Mouse (Mus musculus) embryonic facial prominence, embryonic 15.5 days (tissue): Measurements from ENCODE around the gene Brinp1. TPM values are rescaled to one million over a fixed set of nuclear protein-coding genes. Genes with fewer than 3 reads are reported as not detected.

Source experiments
- ATAC-seq: fragments of 200-750 bp; cut with Nextera tagmentation; 2 replicates; pipeline ENCODE4 v1.8.0; 2017; ENCODE audit warnings: low read depth, moderate TSS enrichment; ENCODE audit not compliant: insufficient number of reproducible peaks, low FRiP score, low TSS enrichment
- H3K27ac ChIP-seq: fragments of 300-500 bp; sonication (generic); replicated peaks from 2 replicates; pipeline ENCODE4 v1.5.1; 2015; ENCODE audit warnings: mild to moderate bottlenecking, inconsistent platforms
- H3K27me3 ChIP-seq: fragments of 300-500 bp; sonication (generic); 2 replicates; pipeline ENCODE4 v1.6.1; 2015; ENCODE audit warnings: inconsistent platforms
- H3K36me3 ChIP-seq: fragments of 300-500 bp; sonication (generic); 2 replicates; pipeline ENCODE4 v1.6.1; 2015; ENCODE audit warnings: mild to moderate bottlenecking, inconsistent platforms
- H3K4me1 ChIP-seq: fragments of 300-500 bp; sonication (generic); 2 replicates; pipeline ENCODE4 v1.6.1; 2015; ENCODE audit warnings: inconsistent platforms
- H3K4me2 ChIP-seq: fragments of 300-500 bp; sonication (generic); replicated peaks from 2 replicates; pipeline ENCODE4 v1.6.1; 2015; ENCODE audit warnings: mild to moderate bottlenecking, inconsistent platforms
- H3K4me3 ChIP-seq: fragments of 300-500 bp; sonication (generic); replicated peaks from 2 replicates; pipeline ENCODE4 v1.5.1; 2015; ENCODE audit warnings: mild to moderate bottlenecking, inconsistent platforms
- H3K9ac ChIP-seq: fragments of 300-500 bp; sonication (generic); 2 replicates; pipeline ENCODE4 v1.6.1; 2015; ENCODE audit warnings: inconsistent platforms
- H3K9me3 ChIP-seq: fragments of 300-500 bp; sonication (generic); replicated peaks from 2 replicates; pipeline ENCODE4 v1.6.1; 2016; ENCODE audit warnings: inconsistent platforms
- WGBS: fragments of 180-500 bp; shearing (Covaris S2); methylation state at CpG from one replicate; pipeline ENCODE4 v1.1.7; 2015; 5-methylcytosine and 5-hydroxymethylcytosine counted together
- polyA plus RNA-seq: library from polyadenylated mRNA; unstranded; fragments of >200 nt; fragmentation: Nextera tagmentation; extraction: Ambion mirVana; gene quantifications from 2 replicates; pipeline ENCODE4 v1.2.1, GENCODE M21; 2015

The Brinp1 gene
- polyA plus RNA-seq, result 9.0 and 11.0 TPM in 2 replicates

DNA sequence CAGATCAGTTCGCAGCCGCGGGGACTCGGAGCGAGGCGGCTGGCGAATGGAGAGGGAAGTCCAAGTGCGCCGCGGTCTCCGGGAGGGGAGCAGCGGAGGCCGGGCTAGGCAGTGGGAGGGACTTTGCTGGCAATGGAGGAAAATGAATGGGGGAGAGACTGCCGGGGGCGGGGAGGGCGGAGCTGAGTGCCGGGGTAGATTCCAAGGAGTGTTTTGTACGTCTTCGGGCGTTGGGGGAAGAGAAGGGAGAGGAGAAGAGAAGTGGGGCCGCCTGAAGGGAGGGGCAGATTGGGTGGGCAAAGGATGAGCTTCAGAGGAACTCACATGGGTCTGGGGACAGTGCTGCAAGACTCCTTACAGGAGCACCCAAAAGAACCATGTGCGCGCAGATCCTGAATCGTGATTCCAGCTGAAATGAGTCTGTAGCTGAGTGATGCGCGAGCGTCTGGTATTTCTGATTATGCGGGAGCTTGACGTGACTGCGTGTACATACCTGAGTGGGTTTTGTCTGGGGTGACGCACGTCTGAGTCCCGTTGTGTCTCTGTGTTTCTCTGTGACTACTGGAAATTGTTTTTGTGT, at the start of gene Brinp1:
Brinp1 (minus strand) TSS at position 76 of the 580 bp plus-strand sequence.
- no peaks in the 10 kb centered on the region for H3K36me3 ChIP-seq
- H3K9ac ChIP-seq, result no peak within 1 kb of the TSS
- no peaks in the 10 kb centered on the region for H3K9me3 ChIP-seq
- no peak within 1 kb of the TSS for H3K27ac ChIP-seq
- 1% methylated on average over 31 of the region's 33 CpGs for WGBS
- peak within 1 kb of the TSS; percentile 72 for H3K4me2 ChIP-seq
- ATAC-seq, result peak; percentile 90
- H3K4me1 ChIP-seq, result peaks cover 17% of the 10 kb centered on the region
- peak within 1 kb of the TSS; percentile 52 for H3K4me3 ChIP-seq
- peaks cover 16% of the 10 kb centered on the region for H3K27me3 ChIP-seq

DNA sequence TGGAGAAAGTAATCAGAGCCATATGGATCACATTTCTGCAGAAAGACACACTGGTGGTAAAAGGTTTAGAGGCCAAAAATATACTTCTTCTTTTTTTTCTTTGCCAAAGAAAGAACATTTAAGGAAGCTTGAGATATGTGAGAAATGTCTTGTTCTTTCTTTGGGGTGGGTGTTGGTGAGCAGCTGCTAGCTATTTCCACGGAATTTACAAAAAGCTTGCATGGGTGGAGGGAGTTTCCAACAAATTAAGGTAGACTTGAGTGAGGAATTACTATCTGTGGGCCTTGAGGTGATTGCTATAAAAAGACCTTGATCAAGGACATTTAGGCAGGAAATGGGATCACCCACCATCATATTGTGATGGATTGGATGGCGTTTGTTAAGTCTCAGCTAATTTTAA, 3.1 kb upstream of the Brinp1 start:
- ATAC-seq, result no peak
- Histone ChIP-seq H3K27ac (no peak overlapping the region), H3K4me3 (no peak overlapping the region), H3K4me2 (no peak overlapping the region), H3K27me3 (peaks cover 16% of the 10 kb centered on the region), H3K36me3 (no peaks in the 10 kb centered on the region), H3K9me3 (no peaks in the 10 kb centered on the region), H3K4me1 (peaks cover 17% of the 10 kb centered on the region), H3K9ac (no peak overlapping the region)
- 50% methylated on average over 2 of the region's 2 CpGs for WGBS

DNA sequence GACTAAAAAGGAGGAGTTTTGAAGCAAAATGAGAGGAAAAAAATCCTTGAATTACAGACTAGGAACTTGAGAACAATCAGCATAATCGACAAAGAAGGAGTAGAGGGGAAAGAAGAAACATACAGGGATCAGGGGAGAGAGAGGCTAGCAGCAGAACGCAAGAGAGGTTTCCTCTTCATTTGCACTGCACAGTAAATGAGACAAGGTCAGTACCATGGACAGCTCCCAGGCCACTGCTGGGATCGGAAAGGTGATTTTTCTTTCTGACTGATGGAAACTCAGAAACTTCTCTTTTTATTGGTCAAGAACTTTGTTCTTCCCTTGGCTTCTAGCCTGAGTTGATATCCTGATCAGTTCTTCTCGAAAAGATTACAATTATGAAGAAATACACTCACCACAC, 1.4 kb upstream of the Brinp1 start:
- H3K27me3 ChIP-seq, result peaks cover 16% of the 10 kb centered on the region
- no peak overlapping the region for H3K4me2 ChIP-seq
- H3K4me3 ChIP-seq, result no peak overlapping the region
- no peak overlapping the region for H3K27ac ChIP-seq
- H3K4me1 ChIP-seq, result peaks cover 17% of the 10 kb centered on the region
- H3K9me3 ChIP-seq, result no peaks in the 10 kb centered on the region
- WGBS, result 5% methylated on average over 4 of the region's 4 CpGs
- H3K36me3 ChIP-seq, result no peaks in the 10 kb centered on the region
- no peak overlapping the region for H3K9ac ChIP-seq
- no peak for ATAC-seq

DNA sequence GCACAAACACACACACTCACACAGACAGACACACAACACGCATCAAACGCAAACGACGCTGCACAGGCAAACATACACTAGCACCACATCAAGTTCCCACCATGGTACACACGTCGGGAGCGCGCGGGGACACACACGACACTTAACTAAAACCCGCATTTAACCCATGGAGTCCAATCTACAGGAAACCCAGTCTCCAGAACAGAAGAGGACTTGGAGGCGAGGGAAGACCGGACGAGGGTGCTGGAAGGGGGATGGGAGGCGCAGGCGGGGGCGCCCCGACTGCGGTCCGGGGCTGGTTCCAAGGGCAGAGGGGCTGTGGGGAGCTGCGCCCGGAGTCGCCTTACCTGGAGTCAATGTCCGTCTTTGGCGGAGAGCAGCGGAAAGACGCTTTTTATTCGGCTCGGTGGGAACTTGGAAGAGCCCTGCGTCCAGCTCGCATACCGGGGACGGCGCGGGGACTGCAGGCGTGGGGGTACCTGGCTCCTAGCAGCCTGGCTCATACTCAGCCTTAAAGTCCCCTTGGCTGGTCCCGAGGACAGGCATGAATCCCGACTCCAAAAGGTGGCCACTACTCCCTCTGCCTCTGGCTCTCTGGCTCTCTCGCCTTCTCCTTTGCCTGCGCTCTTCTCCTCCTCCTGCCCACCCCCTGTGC, 403 bp downstream of the Brinp1 start:
- WGBS, result under 1% methylated on average over 40 of the region's 40 CpGs
- no peaks in the 10 kb centered on the region for H3K36me3 ChIP-seq
- H3K9me3 ChIP-seq, result no peaks in the 10 kb centered on the region
- H3K4me3 ChIP-seq, result peak overlapping the region; percentile 52
- ATAC-seq, result 0 out of 2 replicates have a peak, but pooled peaks have one; percentile 36
- H3K4me1 ChIP-seq, result peaks cover 17% of the 10 kb centered on the region
- H3K27ac ChIP-seq, result no peak overlapping the region
- H3K9ac ChIP-seq, result no peak overlapping the region
- H3K27me3 ChIP-seq, result peaks cover 16% of the 10 kb centered on the region
- peak overlapping the region; percentile 72 for H3K4me2 ChIP-seq

DNA sequence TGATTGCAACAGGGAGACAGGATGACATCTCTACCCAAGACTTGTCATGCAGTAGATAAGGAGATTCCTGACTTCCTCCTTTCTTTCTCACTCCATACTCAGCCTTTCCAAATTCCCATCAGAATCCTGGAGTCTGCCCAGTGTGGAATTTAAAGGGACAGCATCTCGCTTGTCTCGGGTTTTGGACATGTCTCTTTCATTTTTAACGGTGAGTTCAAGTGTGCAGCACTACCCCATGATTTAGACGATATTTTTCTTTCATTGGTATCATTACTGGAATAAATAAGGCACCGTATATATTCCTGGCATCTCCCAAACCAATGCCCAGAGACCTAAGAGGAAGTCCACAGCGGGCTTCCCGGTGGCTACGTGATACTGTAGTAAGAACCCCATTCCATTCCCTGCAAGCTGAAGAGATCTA, 1.1 kb downstream of the Brinp1 start:
- 9% methylated on average over 8 of the region's 8 CpGs for WGBS

DNA sequence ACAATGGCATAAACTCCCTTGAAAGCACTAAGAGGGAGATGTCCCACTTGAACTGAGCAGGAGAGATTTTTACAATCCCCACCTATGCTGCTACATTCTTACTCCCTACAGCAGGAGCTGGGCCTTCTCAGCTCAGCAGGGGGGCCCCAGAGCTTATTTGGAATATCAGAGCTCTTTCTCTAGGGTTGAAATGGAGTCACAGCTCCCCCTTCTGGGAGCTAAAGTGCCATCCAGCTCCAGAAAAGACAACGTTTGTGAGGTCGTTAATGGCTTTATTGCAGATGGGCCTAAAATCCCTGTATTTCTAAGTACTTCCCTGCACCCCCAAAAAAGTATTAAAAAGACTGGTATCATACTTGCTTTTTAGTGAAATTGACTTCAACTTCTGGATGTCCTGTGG, 3.6 kb downstream of the Brinp1 start:
- Histone ChIP-seq H3K9me3 (no peaks in the 10 kb centered on the region), H3K4me1 (peaks cover 17% of the 10 kb centered on the region), H3K4me2 (no peak overlapping the region), H3K9ac (no peak overlapping the region), H3K4me3 (no peak overlapping the region), H3K27ac (no peak overlapping the region), H3K36me3 (no peaks in the 10 kb centered on the region), H3K27me3 (peaks cover 16% of the 10 kb centered on the region)
- ATAC-seq, result no peak
- WGBS, result 1% methylated on average over 2 of the region's 2 CpGs

More for the DNA sequence above, 1.1 kb downstream of the Brinp1 start:
- Histone ChIP-seq H3K9me3 (no peaks in the 10 kb centered on the region), H3K4me1 (peaks cover 17% of the 10 kb centered on the region), H3K27me3 (peaks cover 16% of the 10 kb centered on the region), H3K36me3 (no peaks in the 10 kb centered on the region), H3K27ac (no peak overlapping the region), H3K9ac (no peak overlapping the region), H3K4me3 (peak overlapping the region; percentile 52), H3K4me2 (peak overlapping the region; percentile 72)
- no peak for ATAC-seq

DNA sequence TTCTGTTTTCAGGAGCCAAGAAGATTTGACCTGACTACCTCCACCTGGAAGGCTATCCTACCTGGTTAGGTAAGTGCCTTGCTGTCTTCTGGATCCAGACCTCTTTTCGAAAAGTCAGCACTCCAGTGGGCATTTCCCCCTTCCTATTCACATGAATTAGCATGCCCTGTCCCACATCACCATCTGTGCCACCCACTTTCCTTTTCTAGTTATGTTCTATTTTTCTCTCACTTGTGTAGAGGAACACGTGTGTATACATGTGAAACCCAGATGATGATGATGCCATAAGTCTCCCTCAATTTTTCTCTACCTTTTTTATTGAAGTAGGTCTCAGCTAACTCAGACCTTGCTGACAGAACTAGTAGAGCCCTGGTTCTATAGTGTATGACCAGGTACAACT, 11.3 kb downstream of the Brinp1 start:
- ATAC-seq, result no peak
- no peak overlapping the region for H3K4me3 ChIP-seq
- no peaks in the 10 kb centered on the region for H3K27me3 ChIP-seq
- H3K9me3 ChIP-seq, result no peaks in the 10 kb centered on the region
- no peaks in the 10 kb centered on the region for H3K36me3 ChIP-seq
- H3K27ac ChIP-seq, result no peak overlapping the region
- no peak overlapping the region for H3K9ac ChIP-seq
- H3K4me2 ChIP-seq, result no peak overlapping the region
- no peaks in the 10 kb centered on the region for H3K4me1 ChIP-seq
- 79% methylated on average over 2 of the region's 2 CpGs for WGBS

DNA sequence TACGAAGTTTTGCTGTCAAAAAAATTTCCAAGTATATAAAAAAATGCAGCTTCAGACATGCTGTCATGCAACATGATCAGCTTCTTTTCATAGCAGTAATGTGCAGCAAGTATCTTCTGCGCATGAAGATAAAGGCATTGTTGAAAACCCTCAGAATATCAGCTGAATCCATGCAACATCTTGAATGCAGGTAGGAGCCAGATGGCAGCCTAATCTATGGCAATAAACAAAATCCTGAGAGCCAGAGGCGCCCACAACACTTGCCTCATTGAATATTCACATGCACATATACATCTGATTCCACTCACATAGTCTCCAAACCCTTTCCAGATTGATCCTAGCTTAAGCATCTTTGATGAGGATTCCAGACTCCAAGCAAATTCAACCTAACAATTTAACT, 24.2 kb downstream of the Brinp1 start:
- no peak for ATAC-seq
- no peaks in the 10 kb centered on the region for H3K36me3 ChIP-seq
- no peak overlapping the region for H3K9ac ChIP-seq
- no peak overlapping the region for H3K4me3 ChIP-seq
- H3K27me3 ChIP-seq, result no peaks in the 10 kb centered on the region
- 59% methylated on average over 3 of the region's 3 CpGs for WGBS
- H3K27ac ChIP-seq, result no peak overlapping the region
- H3K4me2 ChIP-seq, result no peak overlapping the region
- H3K9me3 ChIP-seq, result no peaks in the 10 kb centered on the region
- H3K4me1 ChIP-seq, result no peaks in the 10 kb centered on the region

DNA sequence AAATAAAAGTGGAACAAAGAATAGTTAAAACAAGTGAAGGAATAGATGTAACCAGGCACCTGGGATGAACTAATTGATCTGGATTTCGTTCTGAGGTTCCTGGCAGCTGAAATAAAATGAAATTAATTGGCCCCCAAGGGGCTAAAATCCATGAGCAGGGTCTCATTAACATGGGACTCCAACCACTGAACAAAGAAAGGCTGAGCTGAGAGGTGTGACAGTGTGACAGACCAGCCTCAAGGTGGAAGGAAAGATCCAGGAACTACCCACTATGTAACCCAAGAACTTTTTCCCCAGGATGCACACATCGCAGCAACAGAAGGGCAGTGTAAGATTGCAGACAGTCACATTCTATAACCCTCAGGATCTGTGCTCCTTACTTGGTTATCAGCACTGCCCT, 28.1 kb downstream of the Brinp1 start:
- ATAC-seq, result 0 out of 2 replicates have a peak, but pooled peaks have one; percentile 65
- Histone ChIP-seq H3K9ac (no peak overlapping the region), H3K36me3 (no peaks in the 10 kb centered on the region), H3K4me1 (no peaks in the 10 kb centered on the region), H3K4me3 (no peak overlapping the region), H3K9me3 (no peaks in the 10 kb centered on the region), H3K27me3 (no peaks in the 10 kb centered on the region), H3K4me2 (no peak overlapping the region), H3K27ac (no peak overlapping the region)
- 43% methylated on average over 2 of the region's 2 CpGs for WGBS

DNA sequence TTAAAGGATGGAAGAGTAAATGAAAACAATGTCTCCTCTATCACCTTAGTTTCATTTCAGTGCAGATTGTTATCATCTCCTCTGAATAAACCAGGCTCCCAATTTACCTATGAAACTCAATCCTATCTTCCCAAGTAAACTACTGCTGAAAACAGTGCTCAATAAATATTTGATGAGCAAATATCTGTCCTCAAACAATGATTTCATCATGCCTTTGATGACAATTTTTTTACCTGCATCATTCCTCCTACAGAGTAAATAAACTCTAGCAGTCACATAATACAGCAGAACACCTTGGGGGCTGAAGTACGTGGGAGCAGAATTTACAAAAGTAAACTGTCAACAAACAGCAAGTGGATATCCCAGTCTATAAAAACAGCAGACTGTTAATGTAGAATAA, 31.3 kb downstream of the Brinp1 start:
- 59% methylated on average over 1 of the region's 1 CpGs for WGBS
- no peak for ATAC-seq
- Histone ChIP-seq H3K4me3 (no peak overlapping the region), H3K27ac (no peak overlapping the region), H3K4me2 (no peak overlapping the region), H3K36me3 (no peaks in the 10 kb centered on the region), H3K4me1 (no peaks in the 10 kb centered on the region), H3K9ac (no peak overlapping the region), H3K9me3 (no peaks in the 10 kb centered on the region), H3K27me3 (no peaks in the 10 kb centered on the region)

DNA sequence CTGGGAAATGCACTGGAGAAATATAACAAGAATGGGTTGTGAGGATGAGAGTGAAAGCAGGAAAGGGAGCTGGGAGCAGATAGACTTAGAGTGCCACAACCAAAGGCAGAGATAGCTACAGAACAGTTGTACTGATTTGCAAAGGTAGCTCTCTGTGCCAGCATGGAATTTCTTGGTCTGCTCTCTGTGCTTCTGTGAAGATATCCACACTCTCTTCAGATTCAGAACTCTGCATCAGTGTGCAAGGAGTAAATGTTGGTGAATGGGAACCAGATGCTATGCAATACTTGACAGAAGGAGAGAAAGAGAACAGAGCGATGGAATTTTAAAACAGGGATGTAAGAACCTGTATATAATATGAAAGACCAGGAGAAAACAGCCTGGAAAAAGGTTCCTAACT, 31.7 kb downstream of the Brinp1 start:
- H3K4me3 ChIP-seq, result no peak overlapping the region
- 83% methylated on average over 1 of the region's 1 CpGs for whole genome bisulfite sequencing
- ATAC-seq, result no peak
- no peak overlapping the region for H3K4me2 ChIP-seq
- H3K4me1 ChIP-seq, result no peaks in the 10 kb centered on the region
- H3K9ac ChIP-seq, result no peak overlapping the region
- no peaks in the 10 kb centered on the region for H3K9me3 ChIP-seq
- no peaks in the 10 kb centered on the region for H3K36me3 ChIP-seq
- no peaks in the 10 kb centered on the region for H3K27me3 ChIP-seq
- no peak overlapping the region for H3K27ac ChIP-seq

DNA sequence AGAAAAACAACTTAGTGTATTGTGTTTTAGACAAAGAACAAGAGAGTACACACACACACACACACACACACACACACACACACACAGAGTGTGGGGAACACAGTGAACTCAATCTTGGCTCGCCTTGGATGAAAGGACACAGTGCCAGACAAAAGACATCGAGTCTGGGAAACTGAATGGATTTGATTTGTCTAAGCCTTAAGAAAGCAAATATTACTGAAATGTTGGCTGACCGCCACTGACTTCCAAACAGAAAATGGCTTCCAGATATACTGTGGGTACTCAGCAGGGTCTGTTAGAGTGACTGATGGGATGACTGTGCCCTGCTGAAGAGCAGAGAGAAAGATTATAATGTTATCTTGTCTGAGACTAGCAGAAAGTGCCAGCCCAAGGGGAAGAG, 34.1 kb downstream of the Brinp1 start:
- no peak overlapping the region for H3K27ac ChIP-seq
- no peaks in the 10 kb centered on the region for H3K36me3 ChIP-seq
- no peak overlapping the region for H3K4me2 ChIP-seq
- no peaks in the 10 kb centered on the region for H3K27me3 ChIP-seq
- 51% methylated on average over 3 of the region's 3 CpGs for WGBS
- no peak overlapping the region for H3K9ac ChIP-seq
- H3K9me3 ChIP-seq, result no peaks in the 10 kb centered on the region
- ATAC-seq, result no peak
- no peaks in the 10 kb centered on the region for H3K4me1 ChIP-seq
- no peak overlapping the region for H3K4me3 ChIP-seq
